Mouse (Mus musculus) intestine, embryonic 15.5 days (tissue): ENCODE measurements at regions not wholly inside any gene's neighbourhood (a gene's known extent, or its start where the extent isn't known, plus 50 kb on each side); places are given as distances from the start of the nearest gene placed in this dataset.
"Not testable (repeated sequence)": the region's sequence is repeated elsewhere in the genome, so short reads cannot be mapped to it uniquely, and the experiment has no call there.

ENCODE experiments used
- ATAC-seq: fragments of 200-750 bp; cut with Nextera tagmentation; 2 replicates; pipeline ENCODE4 v1.8.0; 2017; ENCODE audit warnings: moderate TSS enrichment, moderate library complexity
- H3K27ac ChIP-seq: fragments of 300-500 bp; sonication (generic); 2 replicates; pipeline ENCODE4 v1.5.1; 2015; ENCODE audit warnings: mild to moderate bottlenecking, inconsistent platforms
- H3K27me3 ChIP-seq: fragments of 300-500 bp; sonication (generic); replicated peaks from 2 replicates; pipeline ENCODE4 v1.6.1; 2015; ENCODE audit warnings: inconsistent platforms
- H3K36me3 ChIP-seq: fragments of 300-500 bp; sonication (generic); 2 replicates; pipeline ENCODE4 v1.6.1; 2015; ENCODE audit warnings: inconsistent platforms
- H3K4me1 ChIP-seq: fragments of 300-500 bp; sonication (generic); replicated peaks from 2 replicates; pipeline ENCODE4 v1.6.1; 2015; ENCODE audit warnings: inconsistent platforms
- H3K4me2 ChIP-seq: fragments of 300-500 bp; sonication (generic); replicated peaks from 2 replicates; pipeline ENCODE4 v1.6.1; 2015; ENCODE audit warnings: mild to moderate bottlenecking, inconsistent platforms
- H3K4me3 ChIP-seq: fragments of 300-500 bp; sonication (generic); replicated peaks from 2 replicates; pipeline ENCODE4 v1.5.1; 2015; ENCODE audit warnings: inconsistent platforms
- H3K9ac ChIP-seq: fragments of 300-500 bp; sonication (generic); 2 replicates; pipeline ENCODE4 v1.6.1; 2015; ENCODE audit warnings: inconsistent platforms
- H3K9me3 ChIP-seq: fragments of 300-500 bp; sonication (generic); 2 replicates; pipeline ENCODE4 v1.6.1; 2016; ENCODE audit warnings: inconsistent platforms
- WGBS: fragments of 180-500 bp; shearing (Covaris S2); methylation state at CpG from one replicate; pipeline ENCODE4 v1.1.7; 2015; 5-methylcytosine and 5-hydroxymethylcytosine counted together

DNA sequence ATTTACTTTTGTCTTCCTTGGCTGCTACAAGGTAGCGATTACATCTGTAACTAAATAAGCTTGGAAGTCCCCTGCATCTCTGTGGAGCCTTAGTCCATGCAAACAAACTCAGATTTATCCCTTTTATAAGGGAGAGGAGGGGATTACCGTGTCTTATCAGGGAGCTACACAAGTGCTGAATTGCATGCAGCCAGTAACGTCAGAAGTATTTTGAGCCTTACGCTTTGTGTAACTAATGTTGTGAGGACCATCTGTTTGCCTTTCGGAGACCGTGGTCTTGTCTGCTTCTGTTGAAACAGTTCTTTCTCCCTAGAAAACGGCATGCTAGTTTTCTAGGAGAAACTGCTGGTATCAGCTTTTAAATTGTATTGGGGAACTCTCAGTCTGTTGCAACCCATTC, 58.0 kb upstream of the Dmrta1 start:
- H3K4me3 ChIP-seq, result no peak overlapping the region
- no peaks in the 10 kb centered on the region for H3K27me3 ChIP-seq
- H3K4me1 ChIP-seq, result no peaks in the 10 kb centered on the region
- H3K36me3 ChIP-seq, result no peaks in the 10 kb centered on the region
- no peak overlapping the region for H3K4me2 ChIP-seq
- 45% methylated on average over 7 of the region's 7 CpGs for WGBS
- no peaks in the 10 kb centered on the region for H3K9me3 ChIP-seq
- H3K9ac ChIP-seq, result no peak overlapping the region
- ATAC-seq, result no peak
- H3K27ac ChIP-seq, result no peak overlapping the region

GRCm38 (mm10) chr4:89604721-89605120, 74.5 kb upstream of the Dmrta1 start:
- H3K9me3 ChIP-seq, result no peaks in the 10 kb centered on the region
- no peaks in the 10 kb centered on the region for H3K27me3 ChIP-seq
- ATAC-seq, result no peak
- H3K27ac ChIP-seq, result no peak overlapping the region
- H3K4me1 ChIP-seq, result no peaks in the 10 kb centered on the region
- no peaks in the 10 kb centered on the region for H3K36me3 ChIP-seq
- 65% methylated on average over 1 of the region's 1 CpGs for WGBS
- H3K4me2 ChIP-seq, result no peak overlapping the region
- no peak overlapping the region for H3K4me3 ChIP-seq
- H3K9ac ChIP-seq, result no peak overlapping the region

DNA sequence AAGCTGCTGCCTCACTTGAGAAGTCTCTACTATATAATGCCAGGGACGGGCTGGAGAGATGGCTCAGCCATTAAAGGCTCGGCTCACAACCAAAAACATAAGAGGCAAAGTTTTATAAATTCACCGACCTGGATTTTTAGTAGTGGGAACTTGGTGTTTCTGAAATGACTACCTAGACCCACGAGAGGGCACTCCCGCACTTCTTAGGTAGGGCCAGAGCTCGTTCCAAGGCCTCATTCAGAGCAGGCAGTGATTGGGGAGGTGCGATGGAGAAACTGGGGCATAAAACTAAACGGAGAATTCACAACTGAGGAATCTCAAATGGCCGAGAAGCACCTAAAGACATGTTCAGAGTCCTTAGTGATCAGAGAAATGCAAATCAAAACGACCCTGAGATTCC, 103.7 kb upstream of the Dmrta1 start:
- H3K4me1 ChIP-seq, result no peaks in the 10 kb centered on the region
- H3K36me3 ChIP-seq, result no peaks in the 10 kb centered on the region
- H3K4me2 ChIP-seq, result no peak overlapping the region
- no peak overlapping the region for H3K4me3 ChIP-seq
- no peaks in the 10 kb centered on the region for H3K27me3 ChIP-seq
- no peak for ATAC-seq
- no peaks in the 10 kb centered on the region for H3K9me3 ChIP-seq
- WGBS, result 13% methylated on average over 10 of the region's 10 CpGs
- no peak overlapping the region for H3K9ac ChIP-seq
- H3K27ac ChIP-seq, result no peak overlapping the region

DNA sequence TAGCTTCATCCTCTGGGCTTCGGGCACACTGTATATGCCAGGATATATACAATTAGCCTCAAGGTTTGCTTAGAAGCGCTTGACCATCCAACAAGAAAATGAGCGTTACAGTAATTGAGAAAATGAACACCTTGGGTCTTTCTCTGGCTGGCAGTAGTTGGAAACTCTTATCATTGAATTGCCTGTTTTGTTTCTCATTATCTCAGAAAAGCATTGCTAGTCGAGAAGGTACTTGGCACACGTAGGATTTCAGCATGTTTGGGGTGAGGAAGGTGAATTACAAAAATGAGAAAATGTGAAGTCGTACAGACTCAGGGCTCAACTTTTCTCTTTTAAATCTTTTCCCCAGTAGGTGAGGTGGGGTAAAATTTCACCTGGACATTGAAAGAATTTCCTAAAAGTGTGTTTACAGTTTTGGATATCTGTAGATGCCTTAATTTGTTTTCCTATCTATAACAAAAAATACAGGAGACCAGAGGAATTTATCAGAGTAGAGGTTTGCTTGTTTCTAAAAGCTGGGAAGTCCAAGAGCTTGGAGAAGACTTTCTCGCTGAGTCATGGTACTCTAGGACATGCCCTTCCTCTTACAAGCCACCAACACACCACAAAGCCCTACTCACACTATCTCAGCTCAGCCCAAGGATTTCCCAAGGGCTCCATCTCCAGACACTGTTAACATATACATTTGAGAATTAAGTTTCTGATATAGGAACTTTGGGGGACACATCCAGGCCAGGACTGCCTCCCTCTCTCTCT, 124.3 kb upstream of the Dmrta1 start:
- ATAC-seq, result no peak
- H3K27ac ChIP-seq, result no peak overlapping the region

GRCm38 (mm10) chr4:89552556-89552955, 126.7 kb upstream of the Dmrta1 start:
- Histone ChIP-seq H3K9ac (no peak overlapping the region), H3K4me3 (no peak overlapping the region), H3K36me3 (no peaks in the 10 kb centered on the region), H3K27me3 (no peaks in the 10 kb centered on the region), H3K4me1 (no peaks in the 10 kb centered on the region), H3K4me2 (no peak overlapping the region), H3K27ac (no peak overlapping the region), H3K9me3 (no peaks in the 10 kb centered on the region)
- 76% methylated on average over 6 of the region's 6 CpGs for WGBS
- ATAC-seq, result no peak

More for the DNA sequence above, 124.3 kb upstream of the Dmrta1 start:
- WGBS, result 78% methylated on average over 7 of the region's 7 CpGs
- no peak overlapping the region for H3K4me2 ChIP-seq
- no peaks in the 10 kb centered on the region for H3K27me3 ChIP-seq
- no peak overlapping the region for H3K4me3 ChIP-seq
- no peaks in the 10 kb centered on the region for H3K36me3 ChIP-seq
- no peaks in the 10 kb centered on the region for H3K9me3 ChIP-seq
- H3K4me1 ChIP-seq, result no peaks in the 10 kb centered on the region
- H3K9ac ChIP-seq, result no peak overlapping the region

- no peak for ATAC-seq
- 84% methylated on average over 2 of the region's 2 CpGs for WGBS
Observed at GRCm38 (mm10) chr4:89550515-89550914, 128.7 kb upstream of the Dmrta1 start.

GRCm38 (mm10) chr4:89532462-89532861, 146.8 kb upstream of the Dmrta1 start:
- Histone ChIP-seq H3K36me3 (no peaks in the 10 kb centered on the region), H3K27ac (no peak overlapping the region), H3K9me3 (no peaks in the 10 kb centered on the region), H3K27me3 (no peaks in the 10 kb centered on the region), H3K4me2 (no peak overlapping the region), H3K9ac (no peak overlapping the region), H3K4me1 (no peaks in the 10 kb centered on the region), H3K4me3 (no peak overlapping the region)
- WGBS, result 16% methylated on average over 4 of the region's 4 CpGs
- ATAC-seq, result no peak

More at GRCm38 (mm10) chr4:89550515-89550914, 128.7 kb upstream of the Dmrta1 start:
- Histone ChIP-seq H3K27me3 (no peaks in the 10 kb centered on the region), H3K9ac (no peak overlapping the region), H3K4me3 (no peak overlapping the region), H3K36me3 (no peaks in the 10 kb centered on the region), H3K9me3 (no peaks in the 10 kb centered on the region), H3K27ac (no peak overlapping the region), H3K4me1 (no peaks in the 10 kb centered on the region), H3K4me2 (no peak overlapping the region)

DNA sequence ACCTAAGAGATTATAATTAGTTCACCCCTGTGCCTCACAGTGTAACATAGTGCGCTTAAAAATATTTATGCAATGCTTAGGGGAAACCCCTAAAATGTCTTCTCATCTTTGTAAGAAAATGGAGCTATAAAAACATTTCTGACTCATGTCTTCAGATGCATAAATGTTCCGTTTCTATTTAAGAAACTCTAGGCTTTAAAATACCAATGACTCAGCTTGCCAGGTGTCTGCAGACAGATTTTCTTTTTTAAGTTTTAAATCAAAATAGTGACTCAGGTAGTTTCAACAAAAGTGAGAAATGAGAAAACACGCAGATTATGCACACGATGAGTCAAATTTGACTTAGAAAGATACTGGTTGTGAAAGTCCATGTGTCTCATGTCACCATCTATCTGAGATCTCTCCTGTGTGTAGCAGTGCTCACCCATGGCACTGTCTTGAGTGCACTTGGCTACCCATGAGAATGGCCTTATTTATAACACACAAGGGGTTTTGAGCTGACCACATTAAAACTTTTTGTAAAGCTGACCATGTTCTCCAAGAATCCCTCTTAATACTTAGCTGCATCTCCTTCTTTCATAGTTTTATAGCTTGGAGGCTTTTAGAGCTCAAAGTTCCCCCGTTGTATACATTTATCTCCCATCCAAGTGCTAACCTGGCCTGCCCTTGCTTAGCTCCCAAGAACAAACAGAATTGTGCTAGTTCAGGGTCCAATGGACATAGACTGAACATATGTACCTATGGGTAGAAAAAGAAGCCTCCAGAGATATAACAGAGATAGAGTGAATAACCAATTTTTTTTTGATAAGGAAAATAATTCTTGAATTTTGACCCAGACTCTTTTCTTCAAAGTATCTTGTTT, 149.0 kb upstream of the Dmrta1 start:
- WGBS, result 73% methylated on average over 5 of the region's 5 CpGs
- no peak overlapping the region for H3K27ac ChIP-seq
- ATAC-seq, result no peak
- H3K9ac ChIP-seq, result no peak overlapping the region
- no peaks in the 10 kb centered on the region for H3K36me3 ChIP-seq
- peaks cover 15% of the 10 kb centered on the region for H3K27me3 ChIP-seq
- H3K4me2 ChIP-seq, result no peak overlapping the region
- no peak overlapping the region for H3K4me3 ChIP-seq
- no peaks in the 10 kb centered on the region for H3K9me3 ChIP-seq
- no peaks in the 10 kb centered on the region for H3K4me1 ChIP-seq

DNA sequence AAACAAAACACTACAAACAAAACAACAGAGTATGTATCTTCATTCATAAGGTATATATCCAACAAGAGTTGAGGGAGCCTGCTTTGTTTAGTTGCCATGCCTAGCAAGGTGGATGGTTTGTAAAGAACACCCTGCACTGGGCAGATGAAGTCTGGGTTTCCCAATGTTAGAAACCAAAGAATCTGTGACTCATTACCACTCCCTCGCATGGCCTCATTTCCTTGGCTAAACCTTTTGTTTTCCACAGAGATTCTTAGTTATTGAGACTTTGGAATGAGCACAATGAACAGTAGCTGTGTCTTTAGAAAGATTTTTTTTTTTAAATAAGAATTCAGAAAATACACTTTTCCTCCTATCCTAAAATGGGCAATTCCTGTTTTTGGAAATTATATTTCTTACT, 151.3 kb upstream of the Dmrta1 start:
- Histone ChIP-seq H3K9me3 (no peaks in the 10 kb centered on the region), H3K36me3 (no peaks in the 10 kb centered on the region), H3K27me3 (peaks cover 24% of the 10 kb centered on the region), H3K4me1 (no peaks in the 10 kb centered on the region), H3K4me3 (no peak overlapping the region), H3K9ac (no peak overlapping the region), H3K4me2 (no peak overlapping the region), H3K27ac (no peak overlapping the region)
- 79% methylated on average over 1 of the region's 1 CpGs for WGBS
- ATAC-seq, result no peak

- Histone ChIP-seq H3K9me3 (no peaks in the 10 kb centered on the region), H3K4me2 (no peak overlapping the region), H3K4me3 (no peak overlapping the region), H3K27me3 (peaks cover 24% of the 10 kb centered on the region), H3K4me1 (no peaks in the 10 kb centered on the region), H3K9ac (no peak overlapping the region), H3K27ac (no peak overlapping the region), H3K36me3 (no peaks in the 10 kb centered on the region)
- ATAC-seq, result no peak
- 85% methylated on average over 7 of the region's 7 CpGs for WGBS
Observed at GRCm38 (mm10) chr4:89527326-89527725, 151.9 kb upstream of the Dmrta1 start.

GRCm38 (mm10) chr4:89525525-89525924, 153.7 kb upstream of the Dmrta1 start:
- H3K9me3 ChIP-seq, H3K4me2 ChIP-seq, H3K4me1 ChIP-seq, ATAC-seq, H3K9ac ChIP-seq, H3K27ac ChIP-seq, H3K4me3 ChIP-seq, H3K36me3 ChIP-seq: not testable (repeated sequence)
- whole genome bisulfite sequencing, result 56% methylated on average over 4 of the region's 4 CpGs
- H3K27me3 ChIP-seq, result peaks cover 28% of the 10 kb centered on the region

DNA sequence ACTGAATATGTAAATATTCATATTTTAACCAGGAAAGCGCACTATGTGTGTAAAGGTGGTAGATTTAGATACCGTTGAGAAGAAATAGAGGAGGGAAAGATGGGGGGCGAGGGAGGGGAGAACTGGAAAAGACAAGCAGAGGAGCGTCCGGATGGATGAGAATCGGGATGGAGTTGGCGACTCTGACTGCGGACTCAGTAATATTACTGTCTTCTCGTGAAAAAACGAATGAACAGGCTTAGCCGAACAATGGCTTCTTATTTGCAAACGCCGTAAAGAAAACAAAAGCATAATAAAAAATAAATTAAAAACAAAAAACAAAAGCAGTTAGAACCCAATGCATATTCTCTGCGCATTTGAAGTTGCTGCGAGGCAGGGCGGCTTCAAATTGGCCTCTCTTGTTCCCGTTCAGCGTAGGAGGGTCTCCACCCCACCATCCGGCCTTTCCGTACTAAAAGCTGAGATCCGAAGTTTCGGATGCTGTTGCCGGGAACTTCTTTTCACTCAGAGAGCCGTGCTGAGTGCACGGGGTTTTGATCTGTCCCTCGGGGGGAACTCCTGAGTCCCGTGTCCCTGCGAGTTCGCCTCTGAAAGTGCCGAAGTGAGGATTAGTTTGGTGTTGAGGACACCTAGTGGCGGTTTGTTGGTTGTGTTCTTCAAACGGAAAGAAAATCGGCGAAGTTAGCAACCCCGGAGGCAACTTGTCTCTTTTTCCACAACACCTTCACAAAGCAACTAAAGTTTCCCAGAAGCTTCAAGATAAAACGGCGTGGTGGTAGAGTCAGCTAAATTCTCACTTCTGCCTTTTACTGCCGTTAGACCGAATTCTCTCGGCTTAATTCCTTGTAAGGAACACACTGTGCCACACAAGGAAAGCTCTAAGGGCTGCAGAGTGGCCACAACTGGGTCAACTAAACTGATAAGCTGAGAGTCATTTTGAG, 154.7 kb upstream of the Dmrta1 start:
- H3K9ac ChIP-seq, result no peak overlapping the region; the same call in 1 of the 2 replicates
- no peaks in the 10 kb centered on the region for H3K4me1 ChIP-seq
- ATAC-seq, result peak; percentile 82
- no peaks in the 10 kb centered on the region for H3K9me3 ChIP-seq
- WGBS, result 1% methylated on average over 40 of the region's 40 CpGs
- H3K36me3 ChIP-seq, result no peaks in the 10 kb centered on the region
- peaks cover 28% of the 10 kb centered on the region for H3K27me3 ChIP-seq
- peak overlapping the region; percentile 71 for H3K4me2 ChIP-seq
- H3K4me3 ChIP-seq, result peak overlapping the region; percentile 39
- no peak overlapping the region for H3K27ac ChIP-seq
